Mouse (Mus musculus) frontal cortex, adult 2 months (tissue): Measurements from ENCODE around the gene Evx2. TPM values are rescaled to one million over a fixed set of nuclear protein-coding genes. Genes with fewer than 3 reads are reported as not detected.

Experiments
- DNase-seq, 2 experiments: peaks; one replicate each; pipeline ENCODE4 v3.0.0; 2022; ENCODE audit warnings: low spot score in 1 of 2; ENCODE audit errors: extremely low spot score in 1 of 2
- polyA plus RNA-seq: library from polyadenylated mRNA; depleted of rRNA; stranded (reverse); fragments of >200 nt; gene quantifications from 2 replicates; pipeline ENCODE4 v1.2.3, GENCODE M21; 2012

The Evx2 gene
- polyA plus RNA-seq, 1 experiment: not detected

DNA sequence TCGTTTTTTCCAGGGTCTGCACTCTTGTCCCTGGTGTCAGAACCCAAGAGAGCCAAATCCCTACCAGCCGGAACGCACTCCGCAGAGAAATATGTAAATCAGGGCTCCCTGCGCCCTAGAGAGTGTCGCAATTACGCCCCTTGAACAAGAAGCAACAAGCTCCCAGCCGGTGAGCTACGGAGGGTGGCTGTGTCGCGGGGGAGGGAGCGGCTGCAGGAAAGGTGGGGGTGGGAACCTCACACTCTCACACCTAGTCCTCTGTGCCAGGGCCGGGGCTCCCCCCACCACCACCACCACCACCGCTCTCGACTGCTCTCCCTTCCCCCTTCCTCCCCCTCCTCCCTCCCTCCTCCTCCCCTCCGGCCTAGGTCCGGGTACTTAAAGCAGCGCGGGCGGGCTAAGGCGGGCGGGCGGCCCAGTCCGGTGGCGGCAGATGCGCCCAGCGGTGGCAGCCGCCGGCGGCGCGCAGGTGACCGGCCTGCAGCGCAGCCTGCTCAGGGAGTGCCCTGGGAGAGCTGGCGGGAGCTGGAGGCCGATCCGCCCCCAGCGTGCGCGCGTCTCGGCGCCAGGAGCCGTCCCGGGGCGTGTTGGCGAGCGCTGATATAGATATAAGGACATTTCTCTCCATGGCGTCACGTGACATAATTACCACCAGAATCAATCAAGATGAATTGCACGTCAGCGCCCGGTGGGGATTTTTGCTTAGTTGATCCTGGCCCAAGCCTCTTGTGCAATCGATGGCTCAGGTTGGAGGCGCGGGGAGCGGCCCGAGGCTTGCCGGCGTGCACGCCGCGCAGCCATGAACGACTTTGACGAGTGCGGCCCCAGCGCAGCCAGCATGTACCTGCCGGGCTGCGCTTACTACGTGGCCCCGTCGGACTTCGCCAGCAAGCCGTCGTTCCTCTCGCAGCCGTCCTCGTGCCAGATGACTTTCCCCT lies 22.5 kb upstream of the Evx2 start:
- no peak for DNase-seq

DNA sequence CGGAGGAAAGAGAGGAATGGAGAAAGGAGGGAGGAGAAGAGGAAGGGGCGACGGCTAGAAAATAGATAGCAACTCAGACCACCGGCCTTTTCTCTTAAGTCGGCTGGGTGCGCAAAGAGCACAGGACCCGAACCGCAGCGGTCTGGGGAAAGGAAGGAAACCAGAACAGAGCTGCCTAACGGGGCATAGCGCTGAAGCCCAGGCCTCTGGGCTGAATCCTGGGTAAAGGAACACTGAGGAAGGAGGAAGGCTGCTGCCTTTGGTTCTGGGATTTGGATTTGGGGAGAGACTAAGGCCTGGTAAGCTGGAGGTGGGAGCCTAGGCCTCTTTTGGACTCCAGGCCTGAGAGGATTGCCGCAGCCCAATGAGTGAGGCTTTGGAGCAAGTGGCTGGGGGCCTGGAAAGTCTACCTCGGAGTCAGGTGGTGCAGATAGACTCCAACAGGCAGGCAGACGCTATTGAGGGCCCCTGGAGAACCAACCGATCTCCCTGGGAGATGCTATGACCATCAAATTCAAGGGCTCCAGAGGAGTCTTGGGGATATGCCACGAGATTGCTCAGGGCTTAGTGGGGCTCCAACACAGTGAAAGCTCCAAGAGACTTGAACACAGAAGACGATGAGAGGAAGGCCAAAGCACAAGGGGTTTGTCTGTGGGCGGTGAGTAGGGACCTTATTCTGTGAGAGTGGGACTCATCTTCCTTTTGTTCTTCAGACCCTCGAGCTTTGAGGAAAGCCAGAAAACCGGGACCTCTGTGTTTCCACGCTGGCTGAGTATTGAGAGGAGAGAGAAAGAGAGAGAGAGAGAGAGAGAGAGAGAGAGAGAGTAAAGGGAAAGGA lies 21.4 kb upstream of the Evx2 start:
- no peak for DNase-seq

DNA sequence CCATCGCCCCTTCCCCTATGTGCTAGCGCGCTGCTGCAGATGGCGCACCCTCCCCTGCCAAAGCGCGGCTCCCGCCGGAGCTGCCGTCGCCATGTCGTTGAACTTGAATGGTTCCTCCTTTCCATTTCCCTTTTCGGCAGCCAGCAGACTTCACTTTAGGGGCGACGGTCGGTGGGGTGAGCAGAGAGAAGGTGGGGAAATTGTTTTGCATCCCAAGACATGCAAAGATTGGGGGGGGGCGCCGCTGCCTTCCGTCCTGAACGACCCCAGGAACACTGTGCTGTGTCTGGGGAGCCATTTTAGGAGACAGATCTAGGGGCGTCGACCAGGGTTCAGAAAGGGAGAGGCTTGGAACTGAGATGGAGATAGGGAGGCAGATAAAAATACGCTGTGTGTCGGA lies 20.6 kb upstream of the Evx2 start:
- no peak for DNase-seq

DNA sequence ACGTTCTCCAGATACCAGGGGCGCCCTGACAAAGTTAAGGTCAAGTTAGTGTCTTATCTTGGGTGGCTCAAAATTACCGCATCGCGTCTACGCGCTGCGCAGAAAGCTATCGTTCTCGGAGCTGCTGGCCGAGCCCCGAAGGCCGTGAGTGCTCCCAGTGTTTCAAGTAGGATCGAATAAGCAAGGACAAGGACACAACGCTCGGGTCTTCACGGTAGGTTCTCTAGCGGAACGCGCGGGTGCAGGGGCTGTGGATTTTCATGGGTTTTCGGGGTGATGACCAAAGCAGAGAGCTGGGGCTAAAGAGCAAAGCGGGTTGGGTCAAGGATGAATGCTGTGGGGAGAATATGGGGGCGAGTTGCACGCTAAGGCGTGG lies 20.2 kb upstream of the Evx2 start:
- no peak for DNase-seq

DNA sequence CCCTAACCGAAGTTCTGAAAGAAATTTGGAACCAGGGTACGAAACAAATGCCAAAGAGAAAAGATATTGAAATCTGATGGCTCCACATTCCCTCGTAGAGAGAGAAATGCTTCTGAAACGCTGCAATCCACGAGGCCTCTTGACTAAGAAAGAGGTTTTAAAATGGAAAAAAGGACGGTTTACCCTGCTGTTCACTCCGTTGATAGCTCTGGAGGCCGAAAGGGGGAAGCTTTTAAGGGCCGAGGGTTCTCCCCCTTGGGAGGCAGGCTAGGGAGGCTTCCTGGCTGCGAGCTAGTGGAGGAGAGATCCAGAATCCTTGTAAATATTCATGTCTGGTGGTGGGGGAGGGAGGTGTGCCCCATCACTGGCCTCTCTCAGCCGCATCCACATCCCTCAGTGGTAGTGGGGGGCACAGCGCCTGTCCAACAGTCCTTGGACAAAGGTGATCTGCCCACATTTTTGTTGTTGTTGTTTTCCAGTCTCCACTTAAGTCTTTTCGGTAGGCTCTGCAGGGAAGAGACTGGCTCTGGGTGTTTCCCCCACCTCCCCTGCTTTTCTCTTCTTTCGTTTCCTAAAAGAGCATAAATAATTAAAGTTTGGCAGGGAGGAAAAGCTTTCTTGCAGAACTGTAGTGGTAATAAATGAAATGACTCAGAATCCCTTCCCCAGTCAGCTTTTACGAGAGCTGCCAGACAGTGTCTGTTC lies 19.7 kb upstream of the Evx2 start, which contains the start of gene Hoxd11:
Hoxd11 (plus strand) TSS at position 667 of the 705 bp plus-strand sequence.
- DNase-seq: no peak

DNA sequence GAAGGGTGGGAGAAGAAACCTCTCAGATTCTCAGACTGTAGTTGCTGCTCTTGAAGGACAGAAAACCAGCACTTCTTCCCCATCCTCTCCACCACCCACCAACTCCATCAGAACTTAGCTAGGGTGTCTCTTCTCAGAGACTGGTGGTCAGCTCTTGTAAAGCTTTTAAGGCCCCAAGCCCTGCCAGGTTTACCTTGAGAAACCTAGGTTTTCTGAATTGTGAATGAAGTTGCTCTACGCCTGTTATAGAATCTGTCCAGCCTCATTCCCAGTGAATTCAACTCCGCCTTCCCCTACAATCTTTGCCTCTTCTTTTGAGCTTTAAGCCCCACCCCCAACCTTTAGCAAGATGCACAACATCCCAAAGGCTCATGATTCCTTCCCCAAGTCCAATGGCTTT lies 17.7 kb upstream of the Evx2 start:
- no peak for DNase-seq

- no peak for DNase-seq
Observed at GRCm38 (mm10) chr2:74676376-74677052, 17.2 kb upstream of the Evx2 start.

DNA sequence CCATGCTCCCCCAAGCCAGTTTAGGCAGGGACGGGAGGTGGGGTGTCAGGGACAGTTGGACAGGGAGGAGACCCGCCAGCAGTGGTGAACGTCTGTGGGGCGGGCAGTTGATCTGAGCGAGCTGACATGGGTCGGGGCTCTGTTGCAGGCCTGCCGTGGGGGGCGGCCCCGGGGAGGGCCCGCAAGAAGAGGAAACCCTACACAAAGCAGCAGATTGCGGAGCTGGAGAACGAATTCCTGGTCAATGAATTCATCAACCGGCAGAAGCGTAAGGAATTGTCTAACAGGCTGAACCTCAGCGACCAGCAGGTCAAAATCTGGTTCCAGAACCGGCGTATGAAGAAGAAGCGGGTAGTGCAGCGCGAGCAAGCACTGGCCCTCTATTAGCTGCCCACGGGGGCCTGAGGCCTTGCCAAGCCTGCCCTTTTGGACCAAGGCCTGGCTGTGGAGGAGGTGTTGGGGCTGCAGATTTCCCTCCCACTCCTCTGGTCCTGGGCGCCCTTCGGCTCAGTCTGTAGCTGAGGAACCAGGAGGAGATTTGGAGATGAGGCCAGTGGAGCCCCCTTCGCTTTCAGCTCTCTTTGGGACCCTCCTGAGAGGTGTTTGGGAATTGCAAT lies 16.4 kb upstream of the Evx2 start:
- no peak for DNase-seq

GRCm38 (mm10) chr2:74674881-74675665 lies 15.7 kb upstream of the Evx2 start, which contains the start of gene Hoxd12:
Gene Hoxd12, plus strand, starts transcription at chr2:74675013.
- no peak for DNase-seq

GRCm38 (mm10) chr2:74673835-74674425 lies 14.6 kb upstream of the Evx2 start:
- no peak for DNase-seq

DNA sequence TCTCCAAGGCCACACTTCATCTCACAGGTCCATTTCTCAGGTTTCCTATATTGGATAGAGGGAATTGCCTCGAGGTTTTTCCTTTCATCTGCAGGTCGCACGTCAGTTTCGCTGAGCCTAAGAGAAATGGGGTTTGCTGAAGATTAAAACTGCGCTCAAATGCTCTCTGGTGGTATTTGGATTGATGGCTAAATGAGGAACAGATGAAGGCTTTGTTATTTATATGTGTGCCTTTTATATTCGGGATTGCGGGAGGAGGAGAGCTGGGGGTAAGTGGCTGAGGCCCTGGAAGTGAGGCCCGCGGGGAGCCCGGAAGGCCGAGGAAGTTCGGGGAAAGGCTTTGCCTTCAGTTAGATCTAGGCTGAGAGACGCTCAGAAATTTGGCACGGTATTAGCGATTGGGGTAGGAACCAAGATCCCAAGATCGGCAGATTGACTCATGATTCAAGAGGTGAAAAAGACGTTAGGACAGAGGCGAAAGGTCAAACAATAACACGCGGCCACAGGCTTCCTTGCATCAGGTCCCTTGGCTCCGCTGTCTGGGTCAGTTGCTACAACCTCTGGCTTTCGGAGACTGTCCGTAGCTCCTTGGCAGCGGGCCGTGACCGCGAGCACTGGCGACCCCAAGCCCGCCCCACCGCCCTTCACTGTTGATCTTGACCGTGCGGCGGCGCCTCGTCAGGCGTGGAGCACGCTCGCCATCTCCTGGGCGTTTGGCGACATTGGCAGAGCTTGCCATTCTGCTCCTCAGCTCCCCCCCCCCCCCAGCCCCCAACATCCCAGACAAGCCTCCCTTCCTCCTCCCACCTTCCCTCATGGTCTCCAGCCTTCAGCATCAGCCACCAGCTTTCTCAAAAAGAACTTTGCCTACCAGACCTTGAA lies 13.4 kb upstream of the Evx2 start:
- DNase-seq: no peak

DNA sequence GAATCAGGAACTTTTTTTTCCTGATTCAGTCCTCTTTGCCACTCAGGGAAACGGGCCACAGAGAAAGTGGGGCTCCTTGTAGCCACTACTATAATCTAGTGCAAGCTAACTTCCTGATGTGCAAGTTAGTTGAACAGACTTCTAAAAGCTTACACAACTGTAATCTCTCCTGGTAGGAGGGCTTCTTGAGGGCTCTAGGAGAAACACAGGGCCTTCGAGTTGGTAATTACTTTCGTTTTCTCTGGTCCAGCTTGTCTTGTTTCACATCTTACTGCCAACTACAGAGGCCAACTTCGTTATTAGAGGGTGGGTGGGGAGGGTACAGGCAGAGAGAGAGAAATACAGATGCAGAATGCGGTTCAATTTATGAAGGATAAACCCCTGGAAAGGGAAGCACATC lies 12.5 kb upstream of the Evx2 start:
- DNase-seq: no peak

- DNase-seq: no peak
Observed at GRCm38 (mm10) chr2:74670632-74671188, 11.4 kb upstream of the Evx2 start.

GRCm38 (mm10) chr2:74669650-74670235 lies 10.4 kb upstream of the Evx2 start:
- no peak for DNase-seq

GRCm38 (mm10) chr2:74669230-74669578 lies 9.8 kb upstream of the Evx2 start:
- no peak for DNase-seq

- DNase-seq: no peak
Observed at GRCm38 (mm10) chr2:74668370-74669229, 9.2 kb upstream of the Evx2 start.
